Mouse (Mus musculus) MEL (cell line): ENCODE data around the gene Dkc1.

Experiments
- BHLHE40 ChIP-seq: IDR thresholded peaks from 2 replicates; pipeline ENCODE4 v1.6.1; 2012; ENCODE audit warnings: low read depth, mild to moderate bottlenecking, inconsistent platforms, low read length, improper control_type of control experiment, borderline replicate concordance
- E2F4 ChIP-seq: IDR thresholded peaks from 2 replicates; pipeline ENCODE4 v1.6.1; 2011; ENCODE audit warnings: low read depth, low read length, improper control_type of control experiment, borderline replicate concordance
- HCFC1 ChIP-seq: IDR thresholded peaks from 2 replicates; pipeline ENCODE4 v1.6.1; 2012; ENCODE audit warnings: low read depth, mild to moderate bottlenecking, inconsistent platforms, low read length, improper control_type of control experiment, moderate library complexity
- KAT2A ChIP-seq: conservative IDR thresholded peaks from 2 replicates; pipeline ENCODE4 v1.6.1; 2012; ENCODE audit warnings: low read depth, low read length, improper control_type of control experiment, inconsistent platforms
- TAL1 ChIP-seq: IDR thresholded peaks from 2 replicates; pipeline ENCODE4 v1.6.1; 2012; ENCODE audit warnings: mild to moderate bottlenecking, inconsistent platforms, low read length, moderate library complexity, mixed read lengths
- USF1 ChIP-seq: IDR thresholded peaks from 2 replicates; pipeline ENCODE4 v1.6.1; 2014; ENCODE audit warnings: low read depth, mild to moderate bottlenecking, inconsistent platforms, low read length, improper control_type of control experiment, moderate library complexity
- USF2 ChIP-seq, 2 experiments: IDR thresholded peaks; 2 replicates each; pipeline ENCODE4 v1.6.1; 2011 to 2012; ENCODE audit warnings: improper control_type of control experiment in 2 of 2, low read length in 2 of 2, borderline replicate concordance in 1 of 2, inconsistent platforms in 1 of 2, low read depth in 1 of 2, mild to moderate bottlenecking in 1 of 2; ENCODE audit not compliant: insufficient read depth in 1 of 2

- no peak for TF ChIP-seq TAL1
- TF ChIP-seq BHLHE40: no peak
- no peak for TF ChIP-seq KAT2A
- TF ChIP-seq HCFC1: no peak
- no peak for TF ChIP-seq USF1
- TF ChIP-seq E2F4: no peak
- no peak for TF ChIP-seq USF2 (IDR thresholded peaks at IDR 0.05; ENCODE audit: borderline replicate concordance in 1 of 2, insufficient read depth in 1 of 2, low read depth in 1 of 2, low read length in 2 of 2)
These were observed 52.8 kb downstream of the Dkc1 start for GRCm38 (mm10) chrX:75148414-75148813.
